Mouse (Mus musculus) CD4-positive, CD25-positive, alpha-beta regulatory T cell, adult 2 months (primary cell): ENCODE data around the gene 4930519G04Rik.
"Not testable (repeated sequence)": the region's sequence is repeated elsewhere in the genome, so short reads cannot be mapped to it uniquely, and the experiment has no call there.

Experiments used
- DNase-seq: peaks from one replicate; pipeline ENCODE4 v3.0.0-alpha.2; 2012; ENCODE audit warnings: low read depth, low spot score

4930519G04Rik gene

DNA sequence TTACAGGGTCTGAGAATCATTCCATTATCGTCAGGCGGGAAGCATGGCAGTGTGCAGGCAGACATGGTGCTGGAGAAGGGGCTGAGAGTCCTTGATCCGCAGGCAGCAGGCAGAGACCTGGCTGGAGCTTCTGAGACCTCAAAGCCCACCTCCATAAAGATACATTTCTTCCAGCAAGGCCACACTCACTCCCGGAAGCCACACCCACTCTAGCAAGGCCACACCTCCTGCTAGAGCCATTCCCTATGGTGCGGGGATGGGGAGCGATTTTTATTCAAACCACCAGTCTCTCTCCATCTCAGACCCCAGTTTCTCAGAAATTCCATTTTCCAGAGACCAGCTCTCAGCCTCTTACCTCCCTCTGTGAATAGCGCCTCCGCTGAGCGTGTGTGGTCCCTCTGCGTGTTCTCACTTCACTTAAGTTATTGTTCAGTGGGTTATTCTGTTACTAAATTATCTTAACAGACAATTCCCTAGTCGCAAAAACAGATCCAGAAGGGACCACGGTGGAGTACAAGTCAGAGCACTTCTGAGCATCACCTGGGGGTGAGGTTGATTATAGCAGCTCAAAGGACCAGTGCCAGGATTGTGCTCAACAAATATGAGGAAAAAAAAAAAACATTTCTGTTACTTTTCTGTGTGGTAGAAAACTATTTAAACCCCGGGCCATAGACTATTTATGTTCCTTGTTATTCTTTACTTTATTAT lies 55.3 kb downstream of the 4930519G04Rik start:
- no peak for DNase-seq

- DNase-seq: no peak
Measured at GRCm38 (mm10) chr5:114913686-114914085, 60.2 kb downstream of the 4930519G04Rik start.

GRCm38 (mm10) chr5:114914855-114915254 lies 61.4 kb downstream of the 4930519G04Rik start:
- no peak for DNase-seq

GRCm38 (mm10) chr5:114915854-114916253 lies 62.4 kb downstream of the 4930519G04Rik start:
- DNase-seq: no peak

GRCm38 (mm10) chr5:114916777-114917176 lies 63.3 kb downstream of the 4930519G04Rik start:
- no peak for DNase-seq

GRCm38 (mm10) chr5:114917357-114917756 lies 63.9 kb downstream of the 4930519G04Rik start:
- DNase-seq: not testable (repeated sequence)

DNA sequence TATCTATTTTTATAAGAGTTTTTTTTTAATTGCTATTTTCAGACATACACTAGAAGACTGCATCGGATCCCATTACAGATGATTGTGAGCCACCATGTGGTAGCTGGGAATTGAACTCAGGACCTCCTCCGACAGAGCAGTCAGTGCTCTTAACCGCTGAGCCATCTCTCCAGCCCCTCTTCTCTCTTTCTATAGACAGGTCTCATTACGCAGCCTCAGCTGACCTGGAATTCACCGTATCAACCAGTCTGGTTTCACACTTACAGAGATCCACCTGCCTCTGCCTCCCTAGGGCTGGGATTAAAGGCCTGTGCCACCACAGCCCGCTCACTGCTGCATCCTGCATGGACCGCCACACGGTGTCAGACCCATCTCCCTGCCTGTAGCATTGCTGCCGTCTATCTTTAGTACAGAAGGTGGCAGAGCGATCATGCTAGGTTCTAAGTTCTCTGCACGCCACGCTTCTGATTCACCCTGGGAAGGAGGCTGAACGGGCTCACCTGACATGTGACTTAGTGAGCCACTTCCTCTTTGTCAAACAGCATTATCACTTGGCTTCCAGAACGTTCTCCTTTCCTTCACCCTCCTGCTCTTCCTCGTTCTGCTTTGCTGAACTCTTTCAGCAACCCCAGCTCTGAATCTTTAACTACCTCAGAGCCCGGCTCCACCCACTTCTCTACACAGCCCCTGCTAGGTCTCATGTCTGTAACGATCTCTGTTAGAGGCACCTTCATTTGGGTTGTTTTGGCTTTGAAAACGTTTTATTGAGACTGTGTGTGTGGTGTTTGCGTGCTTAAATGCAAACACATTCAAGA lies 68.3 kb downstream of the 4930519G04Rik start:
- DNase-seq: peak; percentile 89

- no peak for DNase-seq
Measured at GRCm38 (mm10) chr5:114922366-114922731, 68.9 kb downstream of the 4930519G04Rik start.

DNA sequence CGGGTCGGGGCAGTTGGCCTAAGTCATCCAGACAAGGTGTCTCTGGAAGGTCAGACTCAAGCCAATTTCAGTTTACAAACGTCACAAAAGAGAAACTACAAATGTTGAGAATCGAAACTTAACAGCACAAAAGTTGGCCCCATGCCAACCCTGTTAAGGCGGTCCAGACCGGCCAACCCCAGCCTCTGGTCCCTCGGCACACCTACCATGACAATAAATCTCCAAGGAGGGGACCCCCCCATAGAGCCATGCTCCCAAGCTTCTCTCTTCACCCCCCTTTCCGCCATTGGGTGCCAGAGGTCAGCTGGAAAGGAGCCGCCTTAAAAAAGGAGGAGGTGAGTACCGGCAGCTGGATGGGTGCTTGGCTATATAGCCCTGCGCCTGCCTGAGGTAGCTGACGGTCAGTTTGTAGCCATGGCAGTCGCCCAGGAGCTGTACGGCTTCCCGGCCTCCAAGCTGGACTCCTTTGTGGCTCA lies 69.6 kb downstream of the 4930519G04Rik start, which contains the start of gene Oasl1:
Gene Oasl1, plus strand, starts transcription at position 243 of the 476 bp plus-strand sequence.
- peak; percentile 71 for DNase-seq

DNA sequence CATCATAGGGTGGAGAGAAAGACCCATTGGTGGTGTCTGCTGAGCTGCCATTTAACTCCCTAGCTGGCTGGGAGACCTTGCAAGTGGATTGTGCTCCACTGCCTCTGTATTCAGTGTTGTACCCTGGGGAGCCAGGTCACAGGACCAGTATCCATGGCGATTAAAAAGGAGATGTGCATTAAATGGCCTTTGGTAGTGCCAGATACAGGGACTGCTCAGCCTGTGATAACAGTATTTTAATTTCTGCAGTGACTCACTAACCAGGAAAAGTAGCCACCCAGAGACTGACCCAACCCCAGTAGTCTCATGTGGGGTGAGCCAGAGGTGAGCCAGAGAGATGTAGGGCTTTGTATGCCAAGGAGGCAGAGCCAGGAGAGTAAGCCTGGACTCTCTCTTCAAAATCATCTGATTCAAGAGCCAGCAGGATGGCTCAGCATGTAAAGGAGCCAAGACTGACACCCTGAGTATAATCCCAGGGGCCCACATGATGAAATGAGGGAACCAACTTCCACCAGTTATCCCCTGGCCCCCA lies 72.8 kb downstream of the 4930519G04Rik start:
- no peak for DNase-seq

GRCm38 (mm10) chr5:114926753-114927152 lies 73.3 kb downstream of the 4930519G04Rik start:
- no peak for DNase-seq

- no peak for DNase-seq
Measured at GRCm38 (mm10) chr5:114931626-114932025, 78.2 kb downstream of the 4930519G04Rik start.

- no peak for DNase-seq
Measured at GRCm38 (mm10) chr5:114933206-114933605, 79.7 kb downstream of the 4930519G04Rik start.
